Comparison of ENCODE assay signal across 28 mouse cellular contexts in genomic region chr12:80683554-80683953, GRCm38 (mm10). TPM values are rescaled to one million over a fixed set of nuclear protein-coding genes. Genes with fewer than 3 reads are reported as not detected.
A peak's percentile ranks its signal among the peaks of the same experiment; 100 is the strongest.
DNase-seq lines count a peak whose midpoint lies in the region; ATAC-seq and TF ChIP-seq lines count a peak whose summit lies in the region.
"Had no signal": no experiment of that assay in that cellular context is flagged by ENCODE, and none has a peak within 500 bp of the region (broad histone marks: within the 10 kb centered on the region; RNA-seq: fewer than 3 reads in every experiment).

No protein-coding gene starts in this region.

- H3K27ac ChIP-seq in liver, postnatal 0 days (ENCODE audit: low read depth): no peak overlapping the region
- H3K27ac ChIP-seq in liver, embryonic 11.5 days (ENCODE audit: low read depth, low read length): peak overlapping the region; percentile 35; the same call in 1 of the 2 replicates
- H3K27ac ChIP-seq in liver, embryonic 16.5 days (ENCODE audit: low read length): peak overlapping the region; percentile 43; the same call in 1 of the 2 replicates
- H3K27ac ChIP-seq: heart, adult 2 months; heart, embryonic 13.5 days; kidney, postnatal 0 days; neural tube, embryonic 12.5 days had no signal

- no peak overlapping the region for H3K4me2 ChIP-seq in liver, postnatal 0 days (ENCODE audit: low read depth, low read length)
- H3K4me2 ChIP-seq in liver, embryonic 11.5 days: no peak overlapping the region
- H3K4me2 ChIP-seq in liver, embryonic 16.5 days (ENCODE audit: low read depth, low read length): no peak overlapping the region
- H3K4me2 ChIP-seq: heart, embryonic 13.5 days; lung, embryonic 14.5 days; midbrain, embryonic 11.5 days; neural tube, embryonic 12.5 days had no signal

- TF ChIP-seq CTCF in liver, postnatal 0 days (IDR thresholded peaks at IDR 0.05; ENCODE audit: low read depth): no peak

- no peaks in the 10 kb centered on the region for H3K9me3 ChIP-seq in liver, postnatal 0 days (ENCODE audit: low read length)
- no peaks in the 10 kb centered on the region for H3K9me3 ChIP-seq in liver, embryonic 11.5 days (ENCODE audit: control insufficient read depth, low read length)
- no peaks in the 10 kb centered on the region for H3K9me3 ChIP-seq in liver, embryonic 16.5 days (replicated peaks; ENCODE audit: control insufficient read depth, low read length)
- H3K9me3 ChIP-seq: heart, embryonic 13.5 days; neural tube, embryonic 12.5 days had no signal

- no peak for TF ChIP-seq EP300 in liver, postnatal 0 days (IDR thresholded peaks at IDR 0.05; ENCODE audit: low read depth)

- WGBS in liver, postnatal 0 days (ENCODE audit: insufficient replicate concordance): 79% methylated on average over 3 of the region's 3 CpGs
- 71% methylated on average over 3 of the region's 3 CpGs for WGBS in liver, embryonic 11.5 days
- WGBS in liver, embryonic 16.5 days (ENCODE audit: insufficient replicate concordance): 42% methylated on average over 3 of the region's 3 CpGs

- H3K9ac ChIP-seq in liver, postnatal 0 days (replicated peaks): no peak overlapping the region
- H3K9ac ChIP-seq in liver, embryonic 11.5 days (ENCODE audit: low read depth, low read length): no peak overlapping the region
- H3K9ac ChIP-seq in liver, embryonic 16.5 days (ENCODE audit: low read depth, low read length): no peak overlapping the region
- H3K9ac ChIP-seq: heart, embryonic 13.5 days; lung, embryonic 14.5 days; neural tube, embryonic 12.5 days had no signal

- peaks cover 11% of the 10 kb centered on the region; the same call in 1 of the 2 replicates for H3K36me3 ChIP-seq in liver, postnatal 0 days (replicated peaks; ENCODE audit: insufficient read depth, low read length)
- no peaks in the 10 kb centered on the region for H3K36me3 ChIP-seq in liver, embryonic 11.5 days (ENCODE audit: control insufficient read depth, insufficient read depth, low read length)
- peaks cover 6% of the 10 kb centered on the region; the same call in 1 of the 2 replicates for H3K36me3 ChIP-seq in liver, embryonic 16.5 days (ENCODE audit: control insufficient read depth, insufficient read depth)

- no peaks in the 10 kb centered on the region for H3K4me1 ChIP-seq in liver, postnatal 0 days (ENCODE audit: insufficient read depth)
- no peaks in the 10 kb centered on the region for H3K4me1 ChIP-seq in liver, embryonic 11.5 days (replicated peaks; ENCODE audit: control insufficient read depth, insufficient read depth, low read length)
- peaks cover 11% of the 10 kb centered on the region for H3K4me1 ChIP-seq in liver, embryonic 16.5 days (ENCODE audit: control insufficient read depth, low read depth, low read length)
- H3K4me1 ChIP-seq: neural tube, embryonic 12.5 days had no signal

- ATAC-seq in liver, postnatal 0 days: no peak; the same call in 1 of the 2 replicates
- ATAC-seq in liver, embryonic 11.5 days (replicated peaks; ENCODE audit: low FRiP score): peak; percentile 83
- peak; percentile 78 for ATAC-seq in liver, embryonic 16.5 days (ENCODE audit: low read depth)
- ATAC-seq: forebrain, embryonic 14.5 days; hindbrain, embryonic 16.5 days; Patski had no signal

- peak; percentile 33 for DNase-seq in liver
- no peak for DNase-seq in liver, postnatal 0 days
- DNase-seq in liver, embryonic 11.5 days (ENCODE audit: low spot score): no peak
- no peak for DNase-seq in thymus, postnatal 36 days
- DNase-seq in spleen, postnatal 10 days (ENCODE audit: low spot score in 2 of 2): no peak
- DNase-seq in gastrocnemius, postnatal 10 days: no peak
- DNase-seq: adrenal gland, postnatal 10 days; cerebellum, adult 18-20 months; cerebellum, postnatal 10 days; heart, adult 2 months; heart, postnatal 10 days; kidney, adult 18-20 months; kidney, postnatal 4 days; left cerebral cortex, postnatal 4 days; lung, embryonic 14.5 days; lung, postnatal 14 days had no signal

- no peaks in the 10 kb centered on the region for H3K27me3 ChIP-seq in liver, postnatal 0 days (ENCODE audit: insufficient read depth, low read length)
- no peaks in the 10 kb centered on the region for H3K27me3 ChIP-seq in liver, embryonic 11.5 days (replicated peaks; ENCODE audit: control insufficient read depth, insufficient read depth, low read length)
- no peaks in the 10 kb centered on the region for H3K27me3 ChIP-seq in liver, embryonic 16.5 days (ENCODE audit: control insufficient read depth, insufficient read depth, low read depth, low read length)
- H3K27me3 ChIP-seq: CH12.LX; heart, embryonic 13.5 days; neural tube, embryonic 12.5 days; Patski had no signal

- no peak overlapping the region for H3K4me3 ChIP-seq in liver, postnatal 0 days (ENCODE audit: low read depth, low read length)
- no peak overlapping the region for H3K4me3 ChIP-seq in liver, embryonic 11.5 days (ENCODE audit: low read depth, low read length)
- no peak overlapping the region for H3K4me3 ChIP-seq in liver, embryonic 16.5 days (ENCODE audit: low read depth, low read length)
- H3K4me3 ChIP-seq: heart, adult 2 months; heart, embryonic 13.5 days; myocyte; neural tube, embryonic 12.5 days had no signal

RNA-seq across cellular contexts. Expression of gene Plekhd1, which starts 8.8 kb away (rescaled TPM):
- 0.13 TPM in 1 of 2 replicates, not detected in the other for polyA plus RNA-seq in liver, postnatal 0 days (2015; fragmentation: Nextera tagmentation; extraction: Ambion mirVana)
- 0.70 and 1.1 TPM in 2 replicates for polyA plus RNA-seq in liver, embryonic 11.5 days (2014; fragmentation: Nextera tagmentation; extraction: Ambion mirVana)
- 0.18 and 0.35 TPM in 2 replicates for polyA plus RNA-seq in liver, embryonic 16.5 days (2015; fragmentation: Nextera tagmentation; extraction: Ambion mirVana)
- total RNA-seq in gastrocnemius, postnatal 10 days (2021): under 1 TPM; 0.21 to 0.43 TPM
- total RNA-seq: common myeloid progenitor, adult 5-6 weeks; heart, adult 2 months; hematopoietic stem cell, adult 5-6 weeks had no signal
- polyA plus RNA-seq: myocyte, Patski had no signal

RNA-seq across cellular contexts. Expression of gene Erh, which starts 39.4 kb away (rescaled TPM):
- polyA plus RNA-seq in liver, postnatal 0 days (2015; fragmentation: Nextera tagmentation; extraction: Ambion mirVana): 81.6 and 92.2 TPM in 2 replicates
- polyA plus RNA-seq in liver, embryonic 11.5 days (2014; fragmentation: Nextera tagmentation; extraction: Ambion mirVana): 304 and 308 TPM in 2 replicates
- polyA plus RNA-seq in liver, embryonic 16.5 days (2015; fragmentation: Nextera tagmentation; extraction: Ambion mirVana): 88.5 and 101 TPM in 2 replicates
- total RNA-seq in gastrocnemius, postnatal 10 days (2021): 10 to 100 TPM; 36.9 to 44.7 TPM

RNA-seq across cellular contexts. Expression of gene Slc39a9, which starts 39.9 kb away (rescaled TPM):
- 8.0 and 10.7 TPM in 2 replicates for polyA plus RNA-seq in liver, postnatal 0 days (2015; fragmentation: Nextera tagmentation; extraction: Ambion mirVana)
- polyA plus RNA-seq in liver, embryonic 11.5 days (2014; fragmentation: Nextera tagmentation; extraction: Ambion mirVana): 21.4 and 25.1 TPM in 2 replicates
- 12.4 and 14.6 TPM in 2 replicates for polyA plus RNA-seq in liver, embryonic 16.5 days (2015; fragmentation: Nextera tagmentation; extraction: Ambion mirVana)
- total RNA-seq in gastrocnemius, postnatal 10 days (2021): 10 to 100 TPM; 11.8 to 14.2 TPM
